Mouse (Mus musculus) lung, adult 18-20 months (tissue): Measurements from ENCODE around the gene Olfr1174-ps.

Experiments
- DNase-seq, 2 experiments: peaks; one replicate each; pipeline ENCODE4 v3.0.0; 2022; ENCODE audit warnings: mixed read lengths in 2 of 2

Olfr1174-ps gene

GRCm38 (mm10) chr2:88315035-88315434 lies at the start of gene Olfr1174-ps:
Gene Olfr1174-ps, minus strand, starts transcription at chr2:88315135.
- no peak for DNase-seq

- no peak for DNase-seq
Measured at GRCm38 (mm10) chr2:88356304-88356703, 41.4 kb upstream of the Olfr1174-ps start.

- no peak for DNase-seq
Measured at GRCm38 (mm10) chr2:88346392-88346791, 31.5 kb upstream of the Olfr1174-ps start, which contains the start of gene Olfr1177-ps. Gene Olfr1177-ps, minus strand, starts transcription at chr2:88346492.

- DNase-seq, result no peak
Measured at GRCm38 (mm10) chr2:88336421-88336820, 21.5 kb upstream of the Olfr1174-ps start, which contains the start of gene Olfr1176. Gene Olfr1176, plus strand, starts transcription at chr2:88336721.

GRCm38 (mm10) chr2:88327115-88327514 lies 12.2 kb upstream of the Olfr1174-ps start, which contains the start of gene Olfr1175-ps:
Gene Olfr1175-ps, minus strand, starts transcription at chr2:88327215.
- DNase-seq, result no peak

- DNase-seq, result no peak
Measured at GRCm38 (mm10) chr2:88279775-88280174, 35.2 kb downstream of the Olfr1174-ps start, which contains the start of gene Olfr1173. Gene Olfr1173, minus strand, starts transcription at chr2:88279875.
